Mouse (Mus musculus) liver, embryonic 16.5 days (tissue): Measurements from ENCODE around the gene Appl1. TPM values are rescaled to one million over a fixed set of nuclear protein-coding genes. Genes with fewer than 3 reads are reported as not detected.
"Not testable (repeated sequence)": the region's sequence is repeated elsewhere in the genome, so short reads cannot be mapped to it uniquely, and the experiment has no call there.

ENCODE experiments used
- ATAC-seq: fragments of 200-750 bp; cut with Nextera tagmentation; 2 replicates; pipeline ENCODE4 v1.8.0; 2017; ENCODE audit warnings: low read depth, mild to moderate bottlenecking, moderate number of reproducible peaks, moderate library complexity
- H3K27ac ChIP-seq: fragments of 300-500 bp; sonication (generic); 2 replicates; pipeline ENCODE4 v1.5.1; 2014; ENCODE audit warnings: mild to moderate bottlenecking, low read length
- H3K27me3 ChIP-seq: fragments of 300-500 bp; sonication (generic); 2 replicates; pipeline ENCODE4 v1.6.1; 2014; ENCODE audit warnings: low read depth, low read length, mixed read lengths; ENCODE audit not compliant: control insufficient read depth, insufficient read depth
- H3K36me3 ChIP-seq: fragments of 300-500 bp; sonication (generic); 2 replicates; pipeline ENCODE4 v1.6.1; 2014; ENCODE audit warnings: mild to moderate bottlenecking; ENCODE audit not compliant: control insufficient read depth, insufficient read depth
- H3K4me1 ChIP-seq: fragments of 300-500 bp; sonication (generic); 2 replicates; pipeline ENCODE4 v1.6.1; 2014; ENCODE audit warnings: low read depth, low read length, mixed read lengths; ENCODE audit not compliant: control insufficient read depth
- H3K4me2 ChIP-seq: fragments of 300-500 bp; sonication (generic); 2 replicates; pipeline ENCODE4 v1.6.1; 2014; ENCODE audit warnings: low read depth, low read length, mixed read lengths
- H3K4me3 ChIP-seq: fragments of 300-500 bp; sonication (generic); 2 replicates; pipeline ENCODE4 v1.5.1; 2014; ENCODE audit warnings: low read depth, mild to moderate bottlenecking, low read length
- H3K9ac ChIP-seq: fragments of 300-500 bp; sonication (generic); 2 replicates; pipeline ENCODE4 v1.6.1; 2014; ENCODE audit warnings: low read depth, low read length
- H3K9me3 ChIP-seq: fragments of 300-500 bp; sonication (generic); replicated peaks from 2 replicates; pipeline ENCODE4 v1.6.1; 2016; ENCODE audit warnings: low read length; ENCODE audit not compliant: control insufficient read depth
- WGBS: fragments of 180-500 bp; shearing (Covaris S2); extraction: QIAGEN DNeasy Blood & Tissue Kit; methylation state at CpG from one replicate; pipeline ENCODE4 v1.1.7; 2014; ENCODE audit not compliant: insufficient replicate concordance; 5-methylcytosine and 5-hydroxymethylcytosine counted together
- polyA plus RNA-seq: library from polyadenylated mRNA; unstranded; fragments of >200 nt; fragmentation: Nextera tagmentation; extraction: Ambion mirVana; gene quantifications from 2 replicates; pipeline ENCODE4 v1.2.1, GENCODE M21; 2015

Gene Appl1
- polyA plus RNA-seq, 1 experiment from 2014 or later: 7.0 TPM

DNA sequence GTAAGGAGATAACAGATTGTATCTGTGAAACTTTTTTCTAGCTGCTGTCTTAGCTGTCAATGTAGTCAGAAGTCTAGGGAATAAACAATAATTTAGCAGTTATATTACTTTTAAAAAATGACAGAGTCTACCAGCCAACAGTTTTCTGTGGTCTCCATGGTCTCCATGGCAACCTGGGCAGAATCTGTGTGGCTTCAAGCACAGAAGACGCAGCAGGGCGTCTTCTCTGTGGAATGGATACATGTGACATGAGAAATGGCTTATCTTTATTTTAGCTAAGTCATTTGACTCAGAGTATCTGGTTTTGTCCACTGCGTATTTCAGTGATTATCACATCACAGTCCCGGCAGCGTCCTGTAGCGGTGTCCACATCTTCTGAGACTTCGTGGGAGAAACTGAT, 5.2 kb upstream of the Appl1 start:
- H3K4me3 ChIP-seq: no peak overlapping the region
- no peak overlapping the region for H3K4me2 ChIP-seq
- 20% methylated on average over 7 of the region's 7 CpGs for WGBS
- H3K4me1 ChIP-seq: no peaks in the 10 kb centered on the region; the same call in 1 of the 2 replicates
- no peak overlapping the region for H3K9ac ChIP-seq
- H3K9me3 ChIP-seq: no peaks in the 10 kb centered on the region
- no peaks in the 10 kb centered on the region for H3K36me3 ChIP-seq
- ATAC-seq: no peak
- no peak overlapping the region for H3K27ac ChIP-seq
- H3K27me3 ChIP-seq: no peaks in the 10 kb centered on the region

DNA sequence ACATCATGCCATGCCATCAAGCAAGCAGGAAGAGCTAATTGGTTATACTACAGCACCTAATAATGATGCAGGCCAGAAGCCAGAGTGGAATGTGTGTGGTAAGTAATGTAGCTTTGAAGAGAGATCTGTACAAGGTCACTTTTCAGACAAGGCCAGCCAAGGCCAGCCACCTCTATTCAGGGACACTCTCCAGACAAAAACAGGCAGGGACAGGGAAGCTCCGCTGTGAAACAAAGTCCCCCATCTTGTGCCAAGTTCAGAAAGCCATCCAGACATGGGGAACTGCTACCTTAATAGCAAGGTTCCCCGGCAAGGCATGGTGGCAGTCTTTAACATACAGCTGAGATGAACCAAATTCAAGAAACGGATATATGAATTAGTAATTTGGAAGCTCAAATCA, 4.5 kb upstream of the Appl1 start:
- H3K9ac ChIP-seq: no peak overlapping the region
- ATAC-seq: no peak
- WGBS: 63% methylated on average over 3 of the region's 3 CpGs

DNA sequence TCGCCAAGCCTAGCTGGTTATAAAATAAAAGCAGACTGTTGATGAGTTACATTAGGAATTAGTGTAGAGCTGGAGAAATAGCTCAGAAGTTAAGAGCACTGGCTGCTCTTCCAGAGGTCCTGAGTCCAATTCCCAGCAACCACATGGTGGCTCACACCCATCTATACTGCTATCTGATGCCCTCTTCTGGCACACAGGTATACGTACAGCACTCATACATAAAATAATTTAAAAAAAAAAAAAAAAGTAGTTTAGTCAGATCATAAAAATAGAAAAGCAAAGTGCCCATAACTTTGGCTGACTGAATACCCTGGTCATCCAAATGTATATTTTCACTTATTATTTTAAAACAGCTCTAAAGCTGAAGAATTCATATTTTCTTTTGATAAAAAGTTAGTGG, 2.1 kb upstream of the Appl1 start:
- ATAC-seq: no peak
- Histone ChIP-seq H3K4me3 (no peak overlapping the region), H3K4me1 (peaks cover 4% of the 10 kb centered on the region), H3K4me2 (no peak overlapping the region), H3K27ac (no peak overlapping the region), H3K9ac (no peak overlapping the region), H3K27me3 (no peaks in the 10 kb centered on the region), H3K36me3 (no peaks in the 10 kb centered on the region), H3K9me3 (no peaks in the 10 kb centered on the region)
- WGBS: 69% methylated on average over 2 of the region's 2 CpGs

More for the DNA sequence above, 4.5 kb upstream of the Appl1 start:
- H3K4me2 ChIP-seq: no peak overlapping the region
- no peaks in the 10 kb centered on the region for H3K36me3 ChIP-seq
- no peak overlapping the region for H3K4me3 ChIP-seq
- no peaks in the 10 kb centered on the region for H3K27me3 ChIP-seq
- H3K4me1 ChIP-seq: no peaks in the 10 kb centered on the region; the same call in 1 of the 2 replicates
- no peaks in the 10 kb centered on the region for H3K9me3 ChIP-seq
- no peak overlapping the region for H3K27ac ChIP-seq

DNA sequence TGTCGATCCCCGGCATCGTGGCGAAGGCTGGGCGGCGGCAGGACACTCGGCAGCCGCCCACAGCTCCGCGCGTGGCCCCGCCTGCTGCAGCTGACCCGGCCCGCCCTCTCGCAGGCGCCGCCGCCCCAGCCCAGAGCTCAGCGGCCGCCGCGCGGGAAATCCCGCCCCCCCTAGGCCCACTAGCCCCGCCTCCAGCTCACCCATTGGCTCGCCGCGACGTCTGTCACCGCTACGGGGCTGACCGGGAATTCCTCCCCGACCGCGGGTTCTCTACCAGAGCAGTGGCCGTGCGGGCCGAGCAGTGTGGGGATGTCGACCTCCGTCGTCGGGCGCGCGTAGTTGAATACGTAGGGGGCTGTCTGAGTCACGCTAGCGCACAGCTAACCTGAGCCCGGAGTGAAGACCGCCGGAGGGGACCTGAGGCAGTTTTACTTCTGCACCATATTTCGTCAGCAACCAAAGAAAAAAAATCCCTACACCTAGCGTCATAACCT, 546 bp downstream of the Appl1 start:
- peak overlapping the region; percentile 63 for H3K27ac ChIP-seq
- H3K27me3 ChIP-seq: no peaks in the 10 kb centered on the region
- peak overlapping the region; percentile 80 for H3K9ac ChIP-seq
- H3K9me3 ChIP-seq: no peaks in the 10 kb centered on the region
- peak overlapping the region; percentile 85 for H3K4me3 ChIP-seq
- peak; percentile 99 for ATAC-seq
- H3K4me2 ChIP-seq: peak overlapping the region; percentile 98
- under 1% methylated on average over 50 of the region's 53 CpGs for WGBS
- H3K4me1 ChIP-seq: peaks cover 6% of the 10 kb centered on the region
- no peaks in the 10 kb centered on the region for H3K36me3 ChIP-seq

DNA sequence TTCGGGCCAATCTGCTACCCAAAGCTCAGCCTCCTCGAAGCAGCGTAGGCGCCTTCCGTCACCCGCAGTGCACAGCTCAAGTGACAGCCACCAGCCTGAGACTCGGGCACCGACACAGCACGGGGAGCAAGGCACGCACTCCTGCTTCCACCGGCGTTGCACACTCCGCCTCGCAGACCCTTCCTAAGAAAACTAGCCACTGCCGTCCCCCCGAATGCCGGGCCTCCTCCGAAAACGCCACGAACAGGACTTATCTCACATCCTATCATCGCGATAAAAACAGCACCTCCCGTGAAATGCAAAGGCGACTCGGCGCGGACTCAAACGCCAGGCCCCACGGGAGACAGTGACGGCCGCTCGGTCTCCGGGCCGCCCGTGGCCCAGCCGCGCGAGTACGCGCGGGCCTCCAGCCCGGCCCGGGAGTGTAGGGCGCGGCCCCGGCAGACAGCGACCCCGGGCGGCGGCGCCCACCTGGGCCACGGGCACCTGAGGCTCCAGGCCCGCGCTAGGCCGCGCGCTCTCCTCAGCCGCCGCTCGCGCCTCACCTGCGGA, 1.1 kb downstream of the Appl1 start:
- H3K27ac ChIP-seq: peak overlapping the region; percentile 63
- WGBS: under 1% methylated on average over 51 of the region's 62 CpGs
- peak overlapping the region; percentile 85 for H3K4me3 ChIP-seq
- H3K4me2 ChIP-seq: peak overlapping the region; percentile 98
- peak overlapping the region; percentile 80 for H3K9ac ChIP-seq
- ATAC-seq: peak; percentile 61
- H3K27me3 ChIP-seq: no peaks in the 10 kb centered on the region
- no peaks in the 10 kb centered on the region for H3K9me3 ChIP-seq
- H3K4me1 ChIP-seq: peaks cover 6% of the 10 kb centered on the region
- no peaks in the 10 kb centered on the region for H3K36me3 ChIP-seq

DNA sequence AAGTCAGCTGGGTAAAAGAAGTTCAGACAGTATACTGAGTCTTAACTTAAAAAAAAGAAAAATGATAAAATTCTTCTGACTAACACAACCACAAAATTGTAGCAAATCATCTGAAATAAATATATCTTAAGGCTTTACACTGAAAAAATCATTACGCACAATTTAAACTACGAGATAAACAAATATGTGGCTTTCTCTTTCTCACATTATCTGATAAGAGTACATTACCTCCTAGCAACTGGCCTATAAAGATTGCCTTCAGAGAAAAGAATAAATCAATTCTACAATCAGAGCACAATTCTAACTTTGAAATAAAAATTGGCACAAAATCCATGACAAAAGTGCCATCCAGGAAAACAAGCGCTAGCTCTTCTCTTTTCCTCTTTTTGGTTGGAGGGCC, 1.9 kb downstream of the Appl1 start:
- Histone ChIP-seq H3K4me1 (peaks cover 6% of the 10 kb centered on the region), H3K9ac (no peak overlapping the region), H3K27me3 (no peaks in the 10 kb centered on the region), H3K4me3 (peak overlapping the region; percentile 85), H3K36me3 (no peaks in the 10 kb centered on the region), H3K9me3 (no peaks in the 10 kb centered on the region), H3K27ac (no peak overlapping the region), H3K4me2 (peak overlapping the region; percentile 98)
- 39% methylated on average over 3 of the region's 3 CpGs for WGBS
- no peak for ATAC-seq

DNA sequence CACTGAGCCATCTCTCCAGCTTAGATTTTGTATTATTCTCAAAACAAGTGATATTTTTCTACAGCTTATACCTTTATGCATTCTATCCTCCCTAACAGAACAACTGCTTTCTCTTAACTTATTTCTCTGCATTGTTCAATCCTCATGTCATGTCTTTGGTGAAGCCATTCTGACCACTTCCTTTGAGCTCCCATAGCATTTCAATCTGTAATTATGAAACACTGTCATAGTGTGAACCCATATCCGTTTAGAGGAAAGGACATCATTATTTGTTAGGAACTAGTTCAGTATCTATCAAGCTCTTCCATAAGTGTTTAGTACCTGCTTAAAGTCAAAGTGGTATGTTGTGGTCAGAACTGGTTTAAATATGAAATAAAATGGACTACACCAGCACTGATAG, 10.5 kb downstream of the Appl1 start:
- Histone ChIP-seq H3K4me3 (no peak overlapping the region), H3K36me3 (no peaks in the 10 kb centered on the region), H3K4me2 (no peak overlapping the region), H3K4me1 (no peaks in the 10 kb centered on the region), H3K27me3 (no peaks in the 10 kb centered on the region), H3K27ac (no peak overlapping the region), H3K9me3 (no peaks in the 10 kb centered on the region), H3K9ac (no peak overlapping the region)
- ATAC-seq: no peak
- WGBS: 46% methylated on average over 1 of the region's 1 CpGs

DNA sequence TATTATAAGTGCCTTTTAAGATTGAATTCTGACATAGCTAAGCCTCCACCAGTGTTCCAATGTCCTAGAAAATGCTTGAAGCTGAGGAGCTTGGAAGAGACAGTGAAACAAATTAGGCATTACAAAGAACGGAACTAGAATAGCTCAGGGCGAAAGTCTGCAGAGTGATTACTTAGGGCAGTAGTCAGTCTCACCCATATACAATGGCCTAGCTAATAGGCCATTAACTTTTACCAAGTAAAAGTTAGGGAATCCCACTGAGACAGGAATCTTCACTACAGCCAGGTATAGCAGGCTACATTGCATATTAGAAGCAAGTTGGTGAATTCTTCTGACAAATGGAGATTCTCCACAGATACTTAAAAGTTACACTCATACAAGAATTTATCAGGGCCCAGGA, 14.9 kb downstream of the Appl1 start:
- ATAC-seq, H3K4me3 ChIP-seq: not testable (repeated sequence)
- 82% methylated on average over 2 of the region's 2 CpGs for WGBS

DNA sequence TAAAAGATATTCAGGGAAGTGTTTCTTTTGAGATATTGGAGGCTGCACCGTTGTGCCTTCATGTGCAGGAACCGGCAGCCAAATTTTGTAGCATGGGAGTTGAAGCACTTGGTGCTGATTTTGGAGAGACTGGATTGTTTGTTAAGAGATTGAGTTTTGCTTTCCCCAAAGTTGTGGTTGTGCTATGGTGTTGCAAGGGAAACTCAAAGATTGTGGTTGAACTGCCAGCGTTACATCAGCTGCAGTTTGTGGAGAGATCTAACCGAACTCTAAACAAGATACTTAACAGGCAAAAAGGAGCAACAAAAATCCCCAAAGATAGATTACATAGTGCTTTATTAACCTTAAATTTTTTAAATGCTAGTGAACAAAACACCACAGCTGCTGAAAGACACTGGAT, 35.5 kb downstream of the Appl1 start:
- Histone ChIP-seq H3K9me3 (no peaks in the 10 kb centered on the region), H3K4me2 (no peak overlapping the region), H3K27me3 (no peaks in the 10 kb centered on the region), H3K4me3 (no peak overlapping the region), H3K36me3 (no peaks in the 10 kb centered on the region), H3K9ac (no peak overlapping the region), H3K4me1 (no peaks in the 10 kb centered on the region), H3K27ac (no peak overlapping the region)
- ATAC-seq: no peak
- WGBS: 53% methylated on average over 4 of the region's 4 CpGs

More for the DNA sequence above, 14.9 kb downstream of the Appl1 start:
- H3K4me1 ChIP-seq, H3K27ac ChIP-seq, H3K36me3 ChIP-seq, H3K4me2 ChIP-seq, H3K9ac ChIP-seq, H3K27me3 ChIP-seq, H3K9me3 ChIP-seq: not testable (repeated sequence)
